Mouse (Mus musculus) embryonic fibroblast, embryonic 13.5 days (primary cell): ENCODE results near the gene Olfr944. TPM values are rescaled to one million over a fixed set of nuclear protein-coding genes. Genes with fewer than 3 reads are reported as not detected.

ENCODE experiments used
- H3K27ac ChIP-seq: 2 replicates; pipeline ENCODE4 v1.5.1; 2012; ENCODE audit warnings: low read length, control low read depth, inconsistent platforms; ENCODE audit not compliant: insufficient read depth
- H3K4me1 ChIP-seq: 2 replicates; pipeline ENCODE4 v1.6.1; 2011; ENCODE audit warnings: low read length; ENCODE audit not compliant: control insufficient read depth, insufficient read depth
- H3K4me3 ChIP-seq: 2 replicates; pipeline ENCODE4 v1.5.1; 2011; ENCODE audit warnings: mild to moderate bottlenecking, control low read depth, low read length; ENCODE audit not compliant: insufficient read depth
- CTCF ChIP-seq: IDR thresholded peaks from 2 replicates; pipeline ENCODE4 v1.5.1; 2011; ENCODE audit warnings: mild to moderate bottlenecking, control low read depth, low read length, moderate library complexity, borderline replicate concordance; ENCODE audit not compliant: insufficient read depth
- POLR2A ChIP-seq: IDR thresholded peaks from 2 replicates; pipeline ENCODE4 v1.6.1; 2011; ENCODE audit warnings: low read depth, mild to moderate bottlenecking, control low read depth, low read length, moderate library complexity
- polyA plus RNA-seq: library from polyadenylated mRNA; stranded (reverse); fragments of >200 nt; gene quantifications from 2 replicates; pipeline ENCODE4 v1.2.4, GENCODE M21; 2011; ENCODE audit warnings: low read depth; ENCODE audit not compliant: missing spikeins, insufficient read length

Olfr944 gene
- not detected in 2 replicates for polyA plus RNA-seq

- Histone ChIP-seq H3K27ac (no peak within 1 kb of the TSS), H3K4me1 (no peaks in the 10 kb centered on the region), H3K4me3 (no peak within 1 kb of the TSS)
- TF ChIP-seq CTCF: no peak
- TF ChIP-seq POLR2A: no peak
Measured at GRCm38 (mm10) chr9:39201620-39202019, at the start of gene Olfr944. TSS of gene Olfr944 (plus strand) at chr9:39201920.

DNA sequence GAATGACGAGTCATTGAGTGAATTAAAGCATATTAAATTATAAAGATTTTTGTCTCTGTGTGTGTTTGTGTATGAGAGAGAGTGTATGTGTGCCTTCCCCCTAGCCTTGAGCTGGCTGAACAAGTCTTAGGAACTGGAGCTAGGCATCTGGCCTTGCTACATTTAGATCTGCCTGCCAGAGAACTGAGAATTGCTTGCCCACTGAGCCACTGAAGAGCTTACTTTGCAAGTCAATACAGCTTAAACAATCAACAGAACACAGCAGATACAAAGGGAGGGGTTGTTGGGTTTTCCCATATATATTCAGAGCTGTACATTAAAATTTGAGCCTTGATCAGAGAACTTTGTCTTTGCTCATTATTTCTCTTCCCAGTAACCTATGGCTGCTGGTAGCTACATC is 49.3 kb upstream of the Olfr944 start:
- no peak for TF ChIP-seq CTCF
- TF ChIP-seq POLR2A: no peak
- no peak overlapping the region for H3K27ac ChIP-seq
- H3K4me3 ChIP-seq: no peak overlapping the region
- no peaks in the 10 kb centered on the region for H3K4me1 ChIP-seq

- TF ChIP-seq CTCF (no peak), POLR2A (no peak)
- Histone ChIP-seq H3K4me3 (no peak within 1 kb of the TSS), H3K27ac (no peak within 1 kb of the TSS), H3K4me1 (no peaks in the 10 kb centered on the region)
Measured at GRCm38 (mm10) chr9:39166004-39166403, 35.7 kb upstream of the Olfr944 start, which contains the start of gene Olfr943. TSS of gene Olfr943 (plus strand) at chr9:39166304.

DNA sequence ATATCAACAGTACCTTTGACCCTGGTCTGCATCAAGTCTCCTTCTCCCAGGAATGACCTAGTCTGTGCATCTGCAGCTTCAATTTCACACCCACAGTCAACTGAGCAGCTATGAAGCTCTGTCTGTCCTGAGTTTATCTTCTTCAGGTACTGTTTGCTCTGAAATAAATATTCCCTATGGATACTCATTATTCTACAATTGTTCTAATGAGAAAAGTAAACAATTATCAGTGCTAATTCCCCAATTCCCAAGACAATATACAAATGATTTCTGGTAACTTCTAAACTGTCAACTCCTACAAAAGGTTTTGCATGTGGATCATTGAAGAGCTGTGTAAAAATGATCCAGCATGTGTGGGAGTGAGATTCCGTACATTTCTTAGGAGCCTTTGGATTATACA is 48.2 kb downstream of the Olfr944 start, which contains the start of gene Olfr1537:
Gene Olfr1537, minus strand, starts transcription at position 101 of the 400 bp plus-strand sequence.
- no peak within 1 kb of the TSS for H3K4me3 ChIP-seq
- H3K27ac ChIP-seq: no peak within 1 kb of the TSS
- no peak for TF ChIP-seq POLR2A
- no peak for TF ChIP-seq CTCF
- H3K4me1 ChIP-seq: no peaks in the 10 kb centered on the region

Other genes starting within 250 kb of the Olfr944 start
- gene Olfr933, start 229.6 kb upstream of the Olfr944 start, polyA plus RNA-seq: not detected in 2 replicates
- not detected in 2 replicates for gene Olfr934, start 213.6 kb upstream of the Olfr944 start, polyA plus RNA-seq
- gene Olfr935, start 202.2 kb upstream of the Olfr944 start, polyA plus RNA-seq: not detected in 2 replicates
- not detected in 2 replicates for gene Olfr146, start 178.5 kb upstream of the Olfr944 start, polyA plus RNA-seq
- gene Olfr937, start 137.0 kb upstream of the Olfr944 start, polyA plus RNA-seq: not detected in 2 replicates
- gene Olfr938, start 123.0 kb upstream of the Olfr944 start, polyA plus RNA-seq: not detected in 2 replicates
- not detected in 2 replicates for gene Olfr27, start 73.8 kb upstream of the Olfr944 start, polyA plus RNA-seq
- not detected in 2 replicates for gene Olfr943, start 35.6 kb upstream of the Olfr944 start, polyA plus RNA-seq
- not detected in 2 replicates for gene Olfr1537, start 48.1 kb downstream of the Olfr944 start, polyA plus RNA-seq
- gene Olfr945, start 74.9 kb downstream of the Olfr944 start, polyA plus RNA-seq: not detected in 2 replicates
- gene Olfr948, start 124.1 kb downstream of the Olfr944 start, polyA plus RNA-seq: not detected in 2 replicates
- not detected in 2 replicates for gene Olfr951, start 185.5 kb downstream of the Olfr944 start, polyA plus RNA-seq
- gene Olfr952, start 225.2 kb downstream of the Olfr944 start, polyA plus RNA-seq: not detected in 2 replicates